Mouse (Mus musculus) limb, embryonic 11.5 days (tissue): Measurements from ENCODE around the gene Pou2f1. TPM values are rescaled to one million over a fixed set of nuclear protein-coding genes. Genes with fewer than 3 reads are reported as not detected.

Source experiments
- ATAC-seq: fragments of 200-750 bp; cut with Nextera tagmentation; 2 replicates; pipeline ENCODE4 v1.8.0; 2017; ENCODE audit warnings: low read depth; ENCODE audit not compliant: insufficient number of reproducible peaks, low FRiP score, low TSS enrichment
- DNase-seq: peaks from one replicate; pipeline ENCODE4 v3.0.0-alpha.2; 2015; ENCODE audit warnings: low spot score
- H3K27ac ChIP-seq: fragments of 300-500 bp; sonication (generic); replicated peaks from 2 replicates; pipeline ENCODE4 v1.5.1; 2014; ENCODE audit warnings: low read depth, mild to moderate bottlenecking, low read length
- H3K27me3 ChIP-seq: fragments of 300-500 bp; sonication (generic); 2 replicates; pipeline ENCODE4 v1.6.1; 2014; ENCODE audit warnings: mild to moderate bottlenecking, low read length, mixed read lengths; ENCODE audit not compliant: control insufficient read depth, insufficient read depth
- H3K36me3 ChIP-seq: fragments of 300-500 bp; sonication (generic); 2 replicates; pipeline ENCODE4 v1.6.1; 2014; ENCODE audit warnings: mild to moderate bottlenecking, low read length, moderate library complexity, mixed read lengths; ENCODE audit not compliant: control insufficient read depth, insufficient read depth
- H3K4me1 ChIP-seq: fragments of 300-500 bp; sonication (generic); 2 replicates; pipeline ENCODE4 v1.6.1; 2014; ENCODE audit warnings: low read length, mixed read lengths; ENCODE audit not compliant: control insufficient read depth, insufficient read depth
- H3K4me2 ChIP-seq: fragments of 300-500 bp; sonication (generic); 2 replicates; pipeline ENCODE4 v1.6.1; 2014; ENCODE audit warnings: low read depth, mild to moderate bottlenecking, moderate library complexity; ENCODE audit not compliant: severe bottlenecking
- H3K4me3 ChIP-seq: fragments of 300-500 bp; sonication (generic); 2 replicates; pipeline ENCODE4 v1.5.1; 2014; ENCODE audit warnings: low read depth, low read length
- H3K9ac ChIP-seq: fragments of 300-500 bp; sonication (generic); 2 replicates; pipeline ENCODE4 v1.6.1; 2014; ENCODE audit warnings: mild to moderate bottlenecking, low read length
- H3K9me3 ChIP-seq: fragments of 300-500 bp; sonication (generic); 2 replicates; pipeline ENCODE4 v1.6.1; 2016; ENCODE audit warnings: low read length; ENCODE audit not compliant: control insufficient read depth
- WGBS: fragments of 180-500 bp; shearing (Covaris S2); extraction: QIAGEN DNeasy Blood & Tissue Kit; methylation state at CpG from one replicate; pipeline ENCODE4 v1.1.7; 2014; 5-methylcytosine and 5-hydroxymethylcytosine counted together
- polyA plus RNA-seq: library from polyadenylated mRNA; unstranded; fragments of >200 nt; fragmentation: Nextera tagmentation; extraction: Ambion mirVana; gene quantifications from 2 replicates; pipeline ENCODE4 v1.2.1, GENCODE M21; 2014

Pou2f1 gene
- polyA plus RNA-seq, 1 experiment from 2014 or later, result 33.7 TPM

DNA sequence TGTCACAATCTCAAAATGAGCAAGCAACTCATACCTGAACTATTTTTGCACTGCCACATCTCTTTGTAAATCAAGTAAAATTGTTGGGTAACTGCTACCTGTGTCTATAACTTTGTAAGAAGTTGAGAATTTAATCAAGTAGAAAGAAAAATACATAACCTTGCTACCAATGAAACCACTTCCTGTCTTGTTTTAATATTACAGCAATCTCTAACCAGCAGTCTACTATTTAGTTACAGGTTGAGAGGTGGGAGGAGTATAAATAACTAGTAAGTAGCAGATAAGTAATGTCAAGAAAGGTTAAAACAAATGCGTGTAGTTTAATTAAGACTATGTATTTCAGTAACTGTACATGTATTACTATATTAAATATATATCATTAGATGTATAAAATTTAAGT, 7.6 kb upstream of the Pou2f1 start:
- Histone ChIP-seq H3K9me3 (no peaks in the 10 kb centered on the region), H3K9ac (no peak overlapping the region), H3K4me1 (no peaks in the 10 kb centered on the region), H3K36me3 (no peaks in the 10 kb centered on the region), H3K4me3 (no peak overlapping the region), H3K4me2 (no peak overlapping the region), H3K27ac (no peak overlapping the region), H3K27me3 (no peaks in the 10 kb centered on the region)
- DNase-seq (no peak), ATAC-seq (no peak)
- WGBS, result 96% methylated on average over 1 of the region's 1 CpGs

DNA sequence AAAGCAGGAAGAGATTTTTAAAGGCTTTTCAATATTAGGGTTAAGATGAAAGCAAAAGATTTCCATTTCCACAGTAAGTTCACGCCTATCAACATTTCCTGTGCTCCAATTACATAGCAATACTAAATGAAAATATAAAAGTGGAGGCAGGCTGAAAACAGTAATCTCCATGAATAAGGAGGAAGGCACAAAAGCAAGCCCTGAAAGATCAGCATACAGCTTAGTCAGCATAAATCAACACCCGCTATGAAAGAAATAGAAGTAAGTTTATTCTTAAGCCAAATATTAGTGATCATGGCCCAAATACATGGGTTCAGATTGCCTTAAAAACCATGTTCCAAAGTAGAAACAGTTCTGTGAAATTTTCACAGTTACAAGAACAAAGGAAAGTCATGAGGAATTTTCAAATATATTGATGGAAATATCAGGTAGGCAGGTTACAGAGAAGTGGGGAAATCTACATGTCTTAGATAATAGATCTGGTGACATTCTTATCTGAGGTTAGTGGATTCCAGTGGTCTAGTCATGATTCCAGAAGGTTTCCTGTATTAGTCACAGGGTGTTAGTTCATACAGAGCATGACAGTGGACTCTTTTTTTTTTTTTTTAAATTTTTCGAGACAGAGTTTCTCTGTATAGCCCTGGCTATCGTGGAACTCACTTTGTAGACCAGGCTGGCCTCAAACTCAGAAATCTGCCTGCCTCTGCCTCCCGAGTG, 6.3 kb upstream of the Pou2f1 start:
- no peak overlapping the region for H3K4me2 ChIP-seq

DNA sequence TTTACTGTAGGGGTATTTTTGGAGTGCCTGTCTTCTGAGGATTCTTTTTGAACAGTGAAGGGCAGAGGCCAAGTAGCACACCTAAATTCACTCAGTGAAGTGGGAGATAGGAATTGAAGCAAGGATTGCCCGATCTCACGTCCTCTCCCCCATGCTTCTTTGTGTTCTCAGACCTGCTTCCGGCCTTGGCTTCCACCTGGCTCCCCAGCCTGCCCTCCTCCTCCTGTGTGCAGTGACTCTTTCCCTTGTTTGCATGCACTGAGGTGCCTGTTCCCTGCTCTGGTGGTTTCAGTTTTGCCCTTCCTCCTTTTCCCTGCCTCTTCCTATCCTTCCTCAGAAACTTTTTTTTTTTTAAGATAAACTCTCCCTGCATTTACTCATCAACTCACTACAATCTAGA, 4.5 kb upstream of the Pou2f1 start:
- Histone ChIP-seq H3K4me1 (no peaks in the 10 kb centered on the region), H3K27ac (no peak overlapping the region), H3K9ac (no peak overlapping the region), H3K36me3 (no peaks in the 10 kb centered on the region), H3K9me3 (no peaks in the 10 kb centered on the region), H3K27me3 (no peaks in the 10 kb centered on the region), H3K4me2 (no peak overlapping the region), H3K4me3 (no peak overlapping the region)
- WGBS, result 59% methylated on average over 3 of the region's 3 CpGs
- DNase-seq (no peak), ATAC-seq (no peak)

More for the DNA sequence above, 6.3 kb upstream of the Pou2f1 start:
- no peak overlapping the region for H3K9ac ChIP-seq
- no peaks in the 10 kb centered on the region for H3K36me3 ChIP-seq
- H3K4me3 ChIP-seq, result no peak overlapping the region
- no peaks in the 10 kb centered on the region for H3K4me1 ChIP-seq
- WGBS, result 87% methylated on average over 5 of the region's 5 CpGs
- H3K9me3 ChIP-seq, result no peaks in the 10 kb centered on the region
- H3K27ac ChIP-seq, result no peak overlapping the region
- H3K27me3 ChIP-seq, result no peaks in the 10 kb centered on the region
- DNase-seq, result no peak
- ATAC-seq, result no peak

DNA sequence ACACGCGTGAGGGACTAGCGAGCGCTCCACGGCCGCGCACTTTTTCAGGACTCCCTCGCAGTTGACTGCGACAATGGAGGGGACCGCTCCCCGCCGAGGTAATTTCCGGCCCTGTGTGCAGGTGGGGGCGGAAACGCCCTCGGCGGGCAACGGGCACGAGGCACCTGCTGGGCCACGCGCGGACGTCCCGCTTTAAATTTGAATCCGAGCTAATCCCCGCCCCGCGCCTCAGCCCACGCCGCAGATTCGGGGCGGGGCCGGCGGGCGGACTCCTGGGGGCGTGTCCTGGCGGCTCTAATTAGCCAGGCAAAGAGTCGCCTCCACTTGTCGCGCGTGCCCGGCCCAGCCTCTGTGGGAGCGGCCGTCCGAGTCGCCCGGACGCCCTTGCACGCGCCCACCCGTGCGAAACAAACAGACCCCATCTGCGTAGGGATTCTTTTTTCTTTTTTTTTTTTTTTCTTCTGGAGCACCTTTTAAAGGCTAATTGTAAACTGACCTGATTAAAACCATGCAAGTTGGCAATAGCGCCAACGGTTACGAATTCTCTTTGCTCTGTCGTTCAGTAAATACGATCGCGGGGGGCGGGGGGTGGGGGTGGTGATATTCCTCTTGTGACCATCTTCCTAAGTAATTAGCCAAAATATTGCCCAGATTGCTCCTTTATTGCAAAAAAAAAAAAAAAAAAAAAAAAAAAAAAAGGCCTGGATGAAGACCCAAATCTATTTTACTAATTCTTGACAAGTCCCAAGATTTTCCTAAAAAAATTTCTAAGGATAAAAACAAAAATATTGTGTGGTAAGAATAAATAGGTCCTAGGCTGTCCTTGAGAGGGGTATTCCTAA, 924 bp upstream of the Pou2f1 start:
- peak; percentile 75 for ATAC-seq
- Histone ChIP-seq H3K4me2 (peak overlapping the region; percentile 53), H3K36me3 (no peaks in the 10 kb centered on the region), H3K9ac (peak overlapping the region; percentile 44), H3K9me3 (no peaks in the 10 kb centered on the region), H3K27ac (peak overlapping the region; percentile 81; the same call in 1 of the 2 replicates), H3K4me1 (peaks cover 14% of the 10 kb centered on the region), H3K4me3 (peak overlapping the region; percentile 58), H3K27me3 (no peaks in the 10 kb centered on the region)
- under 1% methylated on average over 61 of the region's 61 CpGs for WGBS
- peak; percentile 93 for DNase-seq

DNA sequence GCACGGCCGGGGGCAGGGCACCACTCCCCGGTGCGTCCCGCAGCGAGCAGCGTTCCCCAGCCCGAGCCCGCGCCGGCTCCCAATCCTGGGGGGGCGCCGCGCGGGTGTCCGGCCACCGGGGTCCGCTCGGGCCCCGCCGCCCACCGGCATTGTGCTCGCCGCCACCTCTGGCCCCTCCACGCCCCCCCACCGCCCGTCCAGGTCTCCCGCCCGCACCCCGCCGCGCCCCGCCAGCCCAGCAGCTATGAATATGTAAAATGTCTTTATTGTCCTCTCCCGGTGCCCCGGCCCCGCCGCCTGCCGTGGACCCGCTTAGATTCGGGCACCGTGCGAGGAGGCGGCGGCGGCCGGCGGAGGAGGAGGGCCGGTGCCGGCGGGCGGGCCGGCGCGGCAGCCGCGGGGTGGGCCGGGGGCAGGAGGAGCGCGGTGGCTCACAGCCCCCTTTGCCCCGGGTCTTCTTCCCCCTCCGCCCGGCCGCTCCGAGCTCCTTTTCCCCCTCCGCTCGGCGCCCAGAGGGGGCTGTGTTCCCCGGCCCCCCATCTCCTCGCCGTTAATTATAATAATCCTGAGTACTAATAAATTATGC, 481 bp downstream of the Pou2f1 start:
- Histone ChIP-seq H3K9ac (peak overlapping the region; percentile 97), H3K27ac (peak overlapping the region; percentile 85), H3K9me3 (no peaks in the 10 kb centered on the region), H3K4me2 (peak overlapping the region; percentile 90), H3K4me3 (peak overlapping the region; percentile 58), H3K27me3 (no peaks in the 10 kb centered on the region), H3K36me3 (no peaks in the 10 kb centered on the region), H3K4me1 (peaks cover 14% of the 10 kb centered on the region)
- WGBS, result under 1% methylated on average over 52 of the region's 70 CpGs
- DNase-seq, result no peak
- peak; percentile 54 for ATAC-seq

DNA sequence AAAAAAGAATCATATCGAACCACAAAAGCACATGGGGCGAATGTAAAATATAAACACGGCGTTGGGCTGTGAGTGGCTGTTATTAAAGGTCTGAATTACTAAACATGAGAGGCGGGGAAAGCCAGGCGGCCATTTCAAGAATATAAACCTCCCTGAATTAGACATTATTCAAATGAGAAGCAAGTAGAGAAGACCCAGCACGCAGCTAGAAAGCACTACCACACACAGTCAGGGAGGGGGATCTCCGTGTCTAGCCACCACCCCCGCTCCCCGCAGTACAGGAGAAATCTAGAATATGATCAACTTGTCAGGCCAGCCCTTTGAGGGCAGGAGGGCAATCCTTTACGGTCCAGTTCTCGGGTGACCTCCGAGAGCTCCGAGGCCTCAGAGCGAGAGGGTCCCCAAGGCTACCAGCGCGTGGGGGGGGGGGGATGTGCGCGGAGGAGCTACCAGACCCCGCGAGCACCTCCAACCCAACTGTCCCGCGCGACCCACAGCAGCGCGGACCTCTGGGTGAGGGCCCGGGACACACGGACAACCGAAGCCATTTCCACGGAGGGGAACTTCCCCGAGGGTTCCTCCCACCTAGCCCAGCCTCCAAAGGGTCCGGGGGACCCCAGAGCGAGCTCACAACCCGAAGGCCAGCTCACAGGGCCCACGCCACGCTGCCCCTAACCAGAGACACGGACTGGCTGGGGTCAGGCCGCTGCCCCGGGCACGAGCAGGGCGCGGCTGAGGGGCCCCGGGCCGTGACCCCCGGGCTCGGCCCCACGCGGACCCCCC, 1.2 kb downstream of the Pou2f1 start:
- Histone ChIP-seq H3K4me1 (peaks cover 14% of the 10 kb centered on the region), H3K36me3 (no peaks in the 10 kb centered on the region), H3K27me3 (no peaks in the 10 kb centered on the region), H3K9me3 (no peaks in the 10 kb centered on the region), H3K4me2 (peak overlapping the region; percentile 90), H3K4me3 (peak overlapping the region; percentile 58), H3K27ac (peak overlapping the region; percentile 85), H3K9ac (peak overlapping the region; percentile 97)
- DNase-seq (peak; percentile 57), ATAC-seq (peak; percentile 16)
- WGBS, result under 1% methylated on average over 36 of the region's 48 CpGs

DNA sequence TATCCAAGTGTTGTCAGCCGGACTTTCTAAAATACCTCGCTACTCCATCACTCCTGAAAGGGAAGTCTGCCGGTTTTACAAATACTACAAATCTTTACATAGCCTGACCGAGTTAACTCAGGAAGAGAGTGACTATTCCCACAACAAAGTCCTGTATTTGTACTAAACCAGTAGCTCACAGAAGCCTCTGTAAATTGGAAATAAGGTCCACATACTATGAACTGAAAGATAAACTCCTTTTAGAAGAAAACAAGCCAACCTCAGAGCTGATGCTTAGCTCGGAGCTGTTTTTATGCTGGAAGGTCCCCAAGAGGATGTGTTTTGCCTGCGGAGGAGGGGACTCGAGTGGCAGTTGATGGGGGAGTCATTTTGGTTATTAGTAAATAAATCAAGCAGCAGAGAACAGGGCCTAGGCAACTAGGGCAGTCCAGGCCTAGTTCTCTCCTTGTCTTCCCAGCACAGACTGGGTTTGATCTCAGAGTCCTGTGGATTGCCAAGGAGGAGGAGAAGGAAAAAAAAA, 1.8 kb downstream of the Pou2f1 start:
- peaks cover 14% of the 10 kb centered on the region for H3K4me1 ChIP-seq
- no peaks in the 10 kb centered on the region for H3K36me3 ChIP-seq
- H3K4me2 ChIP-seq, result peak overlapping the region; percentile 90
- peak overlapping the region; percentile 22; the same call in 1 of the 2 replicates for H3K9ac ChIP-seq
- whole genome bisulfite sequencing, result 11% methylated on average over 7 of the region's 7 CpGs
- DNase-seq (peak; percentile 38), ATAC-seq (no peak)
- H3K27ac ChIP-seq, result 0 out of 2 replicates have a peak overlapping the region, but pooled peaks have one; percentile 26
- H3K4me3 ChIP-seq, result peak overlapping the region; percentile 58
- no peaks in the 10 kb centered on the region for H3K27me3 ChIP-seq
- H3K9me3 ChIP-seq, result no peaks in the 10 kb centered on the region
